Mouse (Mus musculus) retina, embryonic 14.5 days (tissue): ENCODE data around the gene Rasa1.

Experiments used
- DNase-seq: peaks from one replicate; pipeline ENCODE4 v3.0.0-alpha.2; 2015; ENCODE audit warnings: low spot score

The Rasa1 gene

DNA sequence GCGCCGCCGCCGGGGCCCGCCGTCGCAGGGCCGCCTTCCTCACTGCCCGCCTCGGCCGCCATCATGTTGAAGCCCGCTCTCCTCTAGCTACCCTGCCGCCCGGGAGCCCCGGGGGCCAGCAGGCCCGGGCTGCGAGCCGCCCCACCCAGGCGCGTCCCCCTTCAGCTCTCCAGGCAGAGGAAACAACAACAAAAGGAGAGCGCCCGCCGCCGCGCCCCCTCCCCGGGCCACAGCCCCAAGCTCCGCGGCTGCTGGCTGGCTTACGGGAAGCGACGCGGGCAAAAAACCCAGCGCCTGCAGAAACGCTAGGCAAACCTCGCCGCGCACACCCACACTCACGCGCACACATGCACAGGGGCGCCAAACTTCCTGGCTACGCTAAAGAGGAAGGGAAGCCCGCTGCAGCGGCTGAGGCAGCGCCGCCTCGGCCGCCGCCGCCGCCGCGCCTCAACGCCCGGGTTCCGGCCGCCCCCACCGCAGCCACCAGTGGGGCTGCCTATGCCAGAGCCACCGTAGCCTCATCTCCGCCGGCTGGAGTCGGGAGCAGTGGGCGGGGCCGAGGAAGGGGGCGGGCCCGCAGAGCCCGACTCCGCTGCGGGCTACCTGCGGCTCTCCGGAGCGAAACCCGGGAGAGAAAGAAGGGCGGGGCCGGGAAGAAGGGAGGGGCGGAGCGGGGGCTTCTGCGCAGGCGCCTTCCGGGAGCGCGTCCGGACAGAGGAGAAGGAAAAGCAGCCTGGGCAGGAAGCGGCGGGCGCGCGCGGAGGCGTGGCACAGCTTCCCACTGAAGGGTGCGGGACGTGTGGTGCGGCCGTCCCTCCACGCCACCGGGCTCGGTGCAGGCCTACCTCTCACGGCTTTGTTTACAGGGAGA lies at the start of gene Rasa1:
TSS of gene Rasa1 (minus strand) at position 288 of the 871 bp plus-strand sequence.
- peak; percentile 97 for DNase-seq

DNA sequence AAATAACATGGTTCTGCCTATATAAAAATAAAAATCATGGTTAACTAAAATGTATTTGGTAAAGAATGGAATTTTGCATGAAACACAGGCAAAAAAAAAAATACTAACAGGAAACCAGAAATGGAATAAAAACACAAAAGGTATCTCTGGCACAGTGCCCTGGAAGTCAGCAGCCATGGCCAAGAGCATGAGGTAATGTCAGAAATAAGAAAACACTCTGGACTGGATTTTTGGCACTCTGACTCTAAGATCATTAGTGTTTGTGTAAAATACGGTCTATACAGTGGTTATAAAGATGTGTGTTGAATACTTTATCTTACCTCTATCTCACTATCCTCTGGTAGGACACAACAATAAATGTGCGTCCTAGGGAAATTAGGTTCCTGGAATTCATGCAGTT lies 22.6 kb upstream of the Rasa1 start:
- DNase-seq, result no peak

DNA sequence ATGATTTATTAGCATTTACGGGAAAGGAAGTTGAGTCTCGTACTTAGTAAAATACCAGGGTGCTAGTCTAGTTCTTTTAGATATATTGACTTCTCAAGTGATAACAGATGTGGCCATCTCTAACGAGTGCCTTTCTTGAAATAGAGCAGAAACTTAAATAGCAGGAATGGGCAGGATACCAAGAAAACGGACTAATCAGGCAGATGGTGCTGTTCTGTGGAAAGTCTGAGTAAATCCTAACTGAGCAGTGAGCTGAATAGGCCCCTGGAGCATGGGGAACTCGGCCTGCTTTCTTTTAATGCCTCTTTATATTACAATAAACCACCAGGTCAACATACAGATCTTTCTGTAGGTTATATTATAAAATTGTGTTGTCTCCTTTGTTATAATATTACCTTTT lies 22.0 kb upstream of the Rasa1 start:
- DNase-seq, result no peak

GRCm38 (mm10) chr13:85310483-85310882 lies 21.6 kb upstream of the Rasa1 start:
- DNase-seq, result no peak

GRCm38 (mm10) chr13:85306039-85306438 lies 17.1 kb upstream of the Rasa1 start:
- no peak for DNase-seq

- no peak for DNase-seq
Measured at GRCm38 (mm10) chr13:85290651-85291050, 1.7 kb upstream of the Rasa1 start.

DNA sequence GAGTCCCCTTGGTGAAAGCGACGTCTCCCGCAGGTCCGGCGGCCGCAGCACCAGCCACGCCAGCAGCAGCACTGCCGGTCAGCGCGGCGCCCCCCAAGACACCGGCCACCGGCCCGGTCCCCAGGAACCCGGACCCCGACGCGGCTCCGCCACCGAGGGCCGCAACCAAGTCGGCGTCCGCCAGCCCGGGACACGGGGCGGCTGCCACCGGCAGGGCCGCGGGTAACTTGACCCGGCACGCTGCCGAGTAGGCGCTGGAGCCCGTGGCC lies 422 bp downstream of the Rasa1 start:
- DNase-seq, result no peak

DNA sequence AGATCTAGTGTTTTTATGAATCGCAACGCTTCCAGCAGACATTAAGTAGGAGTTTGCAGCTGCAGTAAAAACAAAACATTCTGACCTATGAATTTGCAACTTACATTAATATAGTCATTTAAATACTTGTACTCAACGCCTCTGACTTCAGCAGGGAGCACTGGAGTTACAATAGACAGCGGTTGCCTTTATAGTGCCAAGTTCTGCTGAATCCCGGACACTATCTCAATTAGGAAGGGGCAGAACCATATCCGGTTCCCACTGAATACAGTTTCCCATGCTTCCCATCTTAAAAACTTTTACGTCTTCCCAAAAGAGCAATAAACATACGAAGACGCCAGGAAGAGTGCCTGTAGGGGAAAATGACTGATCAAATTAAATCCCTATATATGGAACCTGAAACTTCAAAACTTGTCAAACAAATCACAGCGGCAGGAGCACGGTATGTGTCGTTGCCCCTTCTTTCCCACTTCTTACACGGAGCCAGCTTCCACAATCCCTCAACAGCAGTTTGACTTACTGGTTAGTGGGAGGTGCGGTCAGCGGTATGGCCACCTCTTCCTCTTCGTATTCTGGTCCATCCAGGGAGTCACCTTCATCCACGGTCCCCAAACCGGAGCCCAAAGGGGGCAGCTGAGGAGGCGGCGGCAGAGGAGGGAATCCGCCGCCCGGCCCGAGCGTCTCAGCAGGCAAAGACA lies 905 bp downstream of the Rasa1 start:
- peak; percentile 51 for DNase-seq

DNA sequence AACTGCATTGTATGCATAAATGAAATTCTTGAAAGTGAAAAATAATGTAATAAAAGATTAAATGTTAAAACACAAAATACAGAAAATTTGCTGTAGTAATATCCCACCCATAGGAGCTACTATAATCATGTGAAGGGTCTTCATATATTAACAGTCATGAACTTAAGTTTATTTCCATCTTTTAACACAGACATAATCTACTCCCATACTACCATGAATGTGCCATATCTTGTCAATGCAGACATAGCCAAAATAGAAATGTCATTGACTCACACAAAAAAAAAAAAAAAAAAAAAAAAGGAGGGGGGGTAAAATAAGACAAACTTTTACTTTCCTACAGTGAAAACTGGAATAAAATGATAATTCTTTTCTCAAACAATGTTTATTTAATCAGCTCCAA lies 6.3 kb downstream of the Rasa1 start:
- no peak for DNase-seq

- DNase-seq, result no peak
Measured at GRCm38 (mm10) chr13:85278951-85279350, 10.0 kb downstream of the Rasa1 start.

DNA sequence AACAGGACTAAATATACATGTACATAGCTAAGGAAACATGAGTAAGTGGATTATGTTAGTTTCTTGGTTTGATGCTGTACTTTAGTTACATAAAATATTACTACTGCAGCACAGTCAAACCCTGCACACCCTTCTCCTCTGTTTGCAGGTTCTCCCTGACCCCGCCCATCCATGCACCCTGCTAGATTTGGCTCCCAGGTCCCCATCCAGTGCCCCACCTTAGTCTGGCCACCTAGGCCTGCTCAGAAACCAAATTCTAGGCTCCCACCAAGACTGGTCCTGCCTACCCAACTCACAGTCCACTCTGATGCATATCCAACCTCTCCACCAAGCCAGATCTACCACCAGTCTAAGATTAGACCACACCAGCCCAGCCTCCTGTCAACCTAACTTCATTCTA lies 14.4 kb downstream of the Rasa1 start:
- DNase-seq, result no peak

DNA sequence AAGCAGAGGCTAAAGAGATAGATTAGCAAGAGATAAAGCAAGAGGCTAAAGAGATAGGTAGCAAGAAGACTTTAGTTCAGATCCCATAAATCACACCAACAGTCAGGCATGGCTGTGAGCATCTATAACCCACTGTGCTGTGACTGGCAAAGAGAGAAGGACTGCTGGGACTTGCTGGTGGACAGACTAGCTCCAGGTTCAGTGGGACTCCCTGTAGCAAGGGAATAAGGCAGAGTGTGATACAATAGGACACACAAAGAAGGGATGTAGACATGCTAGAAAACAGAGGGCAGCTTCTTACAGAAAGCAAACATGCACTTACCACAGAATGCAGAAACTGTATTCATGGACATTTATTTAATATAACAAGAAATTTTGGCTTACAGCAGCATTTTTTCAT lies 15.1 kb downstream of the Rasa1 start:
- no peak for DNase-seq

DNA sequence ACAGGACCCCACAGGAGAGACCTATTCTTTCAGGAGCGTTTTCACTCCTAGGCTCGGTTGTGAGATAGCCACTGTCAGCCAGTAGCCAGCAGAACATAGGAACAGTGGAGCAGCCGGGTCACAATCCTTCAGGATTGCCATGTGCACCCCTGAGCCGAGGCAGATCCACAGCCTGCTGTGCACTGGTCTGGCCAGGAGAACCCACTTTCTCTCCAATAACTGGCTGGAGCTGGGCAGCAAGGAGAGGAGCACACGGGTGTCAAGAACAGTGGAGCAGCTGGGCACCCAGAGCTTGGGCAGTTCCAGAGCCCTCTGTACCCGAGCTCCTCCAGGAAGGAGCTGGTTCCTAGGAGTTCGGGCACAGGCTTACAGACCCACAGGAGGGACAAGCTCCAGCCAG lies 50.2 kb downstream of the Rasa1 start:
- no peak for DNase-seq

DNA sequence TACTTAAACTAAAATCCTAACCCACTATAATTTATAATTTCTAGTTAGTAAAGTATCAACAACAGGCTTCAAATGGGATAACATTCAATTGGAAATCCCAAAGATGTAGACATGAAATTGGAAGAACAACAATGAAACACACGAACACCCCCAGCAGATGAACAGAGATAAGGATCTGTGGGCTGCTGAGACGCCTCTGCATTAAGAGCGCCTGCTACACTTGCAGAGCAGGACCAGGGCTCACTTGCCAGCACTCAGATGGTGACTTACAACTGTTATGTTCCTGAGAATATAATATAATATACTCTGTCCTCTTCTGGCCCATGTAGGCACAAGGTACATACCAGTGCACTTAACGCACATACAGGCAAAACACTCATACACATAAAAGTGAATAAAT lies 70.3 kb downstream of the Rasa1 start:
- no peak for DNase-seq

DNA sequence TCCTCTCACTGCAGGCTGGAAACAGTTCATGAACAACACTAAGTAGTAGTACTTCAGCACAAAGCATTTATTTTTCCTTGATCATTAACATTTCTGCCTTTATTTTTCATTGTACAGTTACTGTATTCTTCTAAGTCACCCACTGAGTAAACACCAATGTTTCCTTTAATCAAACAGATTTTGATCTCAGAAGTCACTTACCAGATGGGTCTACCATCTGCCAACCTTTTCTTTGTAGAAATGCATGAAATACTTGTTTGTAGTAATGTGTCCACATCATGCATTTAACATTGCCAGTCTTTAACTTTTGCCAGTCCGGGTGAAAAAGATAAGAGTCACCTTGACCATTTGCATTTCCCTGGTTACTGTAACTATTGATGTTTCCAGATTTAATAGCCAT lies 78.6 kb downstream of the Rasa1 start:
- no peak for DNase-seq

DNA sequence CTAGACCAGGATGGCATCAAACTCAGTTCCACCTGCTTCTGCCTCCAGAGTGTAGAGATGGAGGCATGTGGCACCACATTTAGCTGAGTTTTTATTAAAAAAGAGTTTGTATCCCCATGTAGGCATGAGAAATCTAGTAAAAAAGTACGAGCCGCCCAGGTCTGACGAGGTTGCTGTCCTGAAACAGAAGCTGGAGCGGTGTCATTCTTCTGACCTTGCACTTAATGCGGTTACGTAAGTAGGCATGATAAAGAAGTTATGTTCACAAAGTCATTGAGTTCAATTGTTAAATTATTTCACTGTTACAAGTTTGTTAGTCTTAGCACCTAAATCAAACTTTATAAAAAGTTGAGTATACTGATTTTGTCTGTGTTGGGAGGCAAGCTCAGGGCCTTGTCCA lies 80.3 kb downstream of the Rasa1 start:
- no peak for DNase-seq

- peak; percentile 40 for DNase-seq
Measured at GRCm38 (mm10) chr13:85207493-85207892, 81.4 kb downstream of the Rasa1 start.

GRCm38 (mm10) chr13:85191253-85191652 lies 97.7 kb downstream of the Rasa1 start:
- DNase-seq, result no peak

DNA sequence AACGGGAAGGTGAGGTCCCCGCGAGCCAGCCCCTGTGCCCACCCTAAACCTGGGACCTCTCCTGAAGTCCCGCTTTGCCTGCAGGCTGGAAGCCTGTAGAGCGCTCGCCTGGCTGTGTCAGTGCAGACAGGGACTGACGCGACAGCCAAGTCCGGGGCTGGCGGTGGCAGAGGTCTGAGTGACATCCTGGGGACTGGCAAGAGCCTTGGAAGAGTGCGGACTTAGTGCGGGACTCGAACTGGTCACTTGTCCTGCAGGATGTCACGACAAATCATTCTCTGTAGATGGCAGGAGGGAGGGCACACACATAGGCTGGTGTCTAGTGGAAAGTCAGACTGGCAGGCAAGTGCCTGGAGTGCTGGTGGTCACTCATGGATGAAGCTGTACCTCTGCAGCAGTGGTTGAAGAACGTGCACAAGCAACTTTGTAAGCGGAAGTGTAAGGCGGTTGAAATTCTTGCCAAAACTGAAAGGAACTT lies 99.2 kb downstream of the Rasa1 start:
- no peak for DNase-seq

- DNase-seq, result peak; percentile 89
Measured at GRCm38 (mm10) chr13:85188903-85189643, 99.9 kb downstream of the Rasa1 start, which contains the start of gene Ccnh. Gene Ccnh (plus strand): TSS chr13:85189408.
